Mouse (Mus musculus) CD8-positive naive resting alpha-beta T cell, adult 57 days (primary cell): ENCODE data around the gene Olfr1156. TPM values are rescaled to one million over a fixed set of nuclear protein-coding genes. Genes with fewer than 3 reads are reported as not detected.

ENCODE experiments used
- total RNA-seq: library from RNA; stranded (reverse); gene quantifications from one replicate; pipeline ENCODE4 v1.2.4, GENCODE M21; 2023

The Olfr1156 gene
- not detected for total RNA-seq

DNA sequence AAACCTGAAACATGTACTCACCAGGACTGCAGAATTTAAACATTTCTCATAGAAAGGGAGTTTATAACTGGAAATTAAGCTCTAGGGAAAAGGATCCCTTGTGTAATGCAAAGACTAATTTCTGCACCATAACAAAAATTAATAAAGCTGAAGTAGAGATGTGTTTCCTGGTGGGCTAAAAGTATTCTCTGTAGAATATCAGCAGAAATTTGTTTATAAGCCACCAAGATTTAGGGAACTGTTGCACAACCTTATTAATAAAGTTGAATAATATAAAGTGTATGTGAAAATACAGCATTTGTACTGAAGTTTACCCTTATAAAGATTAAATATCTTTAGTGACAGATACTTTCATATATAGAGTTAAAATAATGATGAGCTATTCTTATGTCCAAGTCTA, at the start of gene Olfr1156:
Gene Olfr1156 (minus strand): TSS at position 101 of the 400 bp plus-strand sequence.

GRCm38 (mm10) chr2:87989813-87990212, 36.9 kb upstream of the Olfr1156 start, which contains the start of gene Olfr1158:
TSS of gene Olfr1158 (plus strand) at chr2:87990113.

GRCm38 (mm10) chr2:87974563-87974962, 21.7 kb upstream of the Olfr1156 start, which contains the start of gene Olfr74:
TSS of gene Olfr74 (minus strand) at chr2:87974663.

GRCm38 (mm10) chr2:87968199-87968598, 15.3 kb upstream of the Olfr1156 start, which contains the start of gene Olfr1157:
TSS of gene Olfr1157 (minus strand) at chr2:87968299.

GRCm38 (mm10) chr2:87945037-87945436, 7.9 kb downstream of the Olfr1156 start, which contains the start of gene Olfr1155:
TSS of gene Olfr1155 (minus strand) at chr2:87945137.

DNA sequence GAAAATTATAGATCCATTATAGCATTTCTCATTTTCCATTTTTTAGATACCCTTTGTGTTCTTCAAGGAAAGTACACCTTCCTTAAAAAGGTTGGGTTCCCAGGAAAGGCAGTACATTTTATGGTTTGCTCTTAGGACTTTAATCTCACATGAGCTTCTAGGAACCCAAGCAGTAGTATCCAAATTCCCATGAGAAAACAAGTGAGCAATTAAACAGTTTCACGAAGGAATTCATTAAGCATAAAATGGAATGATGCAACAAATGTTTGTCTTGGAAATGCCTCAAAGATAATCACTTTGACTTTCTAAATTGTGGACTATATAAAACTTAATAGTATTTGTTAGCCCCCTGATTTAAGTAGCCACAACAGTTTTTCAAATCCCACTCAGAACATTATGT, 47.8 kb downstream of the Olfr1156 start, which contains the start of gene Olfr1154:
Gene Olfr1154 (minus strand): TSS at position 101 of the 400 bp plus-strand sequence.

Other genes with a start within 250 kb of the Olfr1156 start
- not detected for gene Olfr1137, start 239.9 kb downstream of the Olfr1156 start, total RNA-seq
- not detected for gene Olfr1138, start 213.1 kb downstream of the Olfr1156 start, total RNA-seq
- not detected for gene Olfr1140, start 209.3 kb downstream of the Olfr1156 start, total RNA-seq
- not detected for gene Olfr1141, start 199.1 kb downstream of the Olfr1156 start, total RNA-seq
- gene Olfr152, start 173.6 kb downstream of the Olfr1156 start, total RNA-seq = not detected
- not detected for gene Olfr1143, start 152.5 kb downstream of the Olfr1156 start, total RNA-seq
- not detected for gene Olfr1145, start 143.3 kb downstream of the Olfr1156 start, total RNA-seq
- gene Olfr1148, start 122.6 kb downstream of the Olfr1156 start, total RNA-seq = not detected
- not detected for gene Olfr1150-ps1, start 109.1 kb downstream of the Olfr1156 start, total RNA-seq
- not detected for gene Olfr1151, start 97.2 kb downstream of the Olfr1156 start, total RNA-seq
- not detected for gene Olfr1152, start 86.6 kb downstream of the Olfr1156 start, total RNA-seq
- gene Olfr1153, start 58.1 kb downstream of the Olfr1156 start, total RNA-seq = not detected
- not detected for gene Olfr1154, start 47.9 kb downstream of the Olfr1156 start, total RNA-seq
- gene Olfr1155, start 8.0 kb downstream of the Olfr1156 start, total RNA-seq = not detected
- not detected for gene Olfr1157, start 15.2 kb upstream of the Olfr1156 start, total RNA-seq
- not detected for gene Olfr74, start 21.6 kb upstream of the Olfr1156 start, total RNA-seq
- not detected for gene Olfr1158, start 37.0 kb upstream of the Olfr1156 start, total RNA-seq
- gene Olfr1160, start 55.2 kb upstream of the Olfr1156 start, total RNA-seq = not detected
- gene Olfr1161, start 69.7 kb upstream of the Olfr1156 start, total RNA-seq = not detected
- not detected for gene Olfr73, start 84.6 kb upstream of the Olfr1156 start, total RNA-seq
- not detected for gene Olfr1162, start 98.0 kb upstream of the Olfr1156 start, total RNA-seq
- not detected for gene Olfr1163, start 118.7 kb upstream of the Olfr1156 start, total RNA-seq
- gene Olfr1164, start 140.9 kb upstream of the Olfr1156 start, total RNA-seq = not detected
- not detected for gene Olfr1166, start 175.2 kb upstream of the Olfr1156 start, total RNA-seq
- not detected for gene Olfr1167, start 202.1 kb upstream of the Olfr1156 start, total RNA-seq
- not detected for gene Olfr1168, start 228.8 kb upstream of the Olfr1156 start, total RNA-seq